Mouse (Mus musculus) limb, embryonic 15.5 days (tissue): ENCODE data around the gene Nmrk1. TPM values are rescaled to one million over a fixed set of nuclear protein-coding genes. Genes with fewer than 3 reads are reported as not detected.

Experiments used
- ATAC-seq: fragments of 200-750 bp; cut with Nextera tagmentation; 2 replicates; pipeline ENCODE4 v1.8.0; 2017; ENCODE audit warnings: low read depth, moderate TSS enrichment; ENCODE audit not compliant: insufficient number of reproducible peaks, low FRiP score, low TSS enrichment
- H3K27ac ChIP-seq: fragments of 300-500 bp; sonication (generic); 2 replicates; pipeline ENCODE4 v1.5.1; 2015; ENCODE audit warnings: moderate library complexity, mild to moderate bottlenecking, inconsistent platforms
- H3K27me3 ChIP-seq: fragments of 300-500 bp; sonication (generic); 2 replicates; pipeline ENCODE4 v1.6.1; 2015; ENCODE audit warnings: inconsistent platforms
- H3K36me3 ChIP-seq: fragments of 300-500 bp; sonication (generic); 2 replicates; pipeline ENCODE4 v1.6.1; 2015; ENCODE audit warnings: inconsistent platforms
- H3K4me1 ChIP-seq: fragments of 300-500 bp; sonication (generic); 2 replicates; pipeline ENCODE4 v1.6.1; 2015; ENCODE audit warnings: inconsistent platforms
- H3K4me2 ChIP-seq: fragments of 300-500 bp; sonication (generic); 2 replicates; pipeline ENCODE4 v1.6.1; 2015; ENCODE audit warnings: mild to moderate bottlenecking, inconsistent platforms
- H3K4me3 ChIP-seq: fragments of 300-500 bp; sonication (generic); 2 replicates; pipeline ENCODE4 v1.5.1; 2015; ENCODE audit warnings: mild to moderate bottlenecking, inconsistent platforms
- H3K9ac ChIP-seq: fragments of 300-500 bp; sonication (generic); 2 replicates; pipeline ENCODE4 v1.6.1; 2015; ENCODE audit warnings: inconsistent platforms
- H3K9me3 ChIP-seq: fragments of 300-500 bp; sonication (generic); 2 replicates; pipeline ENCODE4 v1.6.1; 2016; ENCODE audit warnings: inconsistent platforms
- WGBS: fragments of 180-500 bp; shearing (Covaris S2); methylation state at CpG from one replicate; pipeline ENCODE4 v1.1.7; 2015; 5-methylcytosine and 5-hydroxymethylcytosine counted together
- polyA plus RNA-seq: library from polyadenylated mRNA; unstranded; fragments of >200 nt; fragmentation: Nextera tagmentation; extraction: Ambion mirVana; gene quantifications from 2 replicates; pipeline ENCODE4 v1.2.1, GENCODE M21; 2015

Gene Nmrk1
- polyA plus RNA-seq, 1 experiment from 2014 or later, result 19.1 TPM

DNA sequence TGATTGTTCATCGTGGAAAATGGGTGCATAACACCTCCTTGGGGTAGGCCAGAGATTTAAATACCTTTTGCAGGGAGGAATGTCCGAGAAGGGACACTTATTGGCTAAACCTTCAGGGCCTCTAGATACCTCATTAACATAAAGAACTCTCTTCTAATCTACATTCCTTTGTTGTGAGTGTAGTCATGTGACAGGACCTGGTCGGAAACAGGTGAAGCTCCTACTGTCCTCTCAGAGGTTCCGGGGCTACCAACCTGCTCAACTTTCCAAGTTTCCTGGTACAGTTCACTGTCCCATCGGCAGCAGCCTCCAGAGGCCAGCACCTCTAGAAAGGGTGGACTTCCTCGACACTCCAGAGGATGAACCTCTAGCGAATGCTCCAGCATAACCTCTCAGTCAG is 24.2 kb downstream of the Nmrk1 start:
- Histone ChIP-seq H3K4me1 (no peaks in the 10 kb centered on the region; the same call in 1 of the 2 replicates), H3K27me3 (no peaks in the 10 kb centered on the region), H3K27ac (no peak overlapping the region), H3K4me2 (no peak overlapping the region), H3K4me3 (no peak overlapping the region), H3K9me3 (no peaks in the 10 kb centered on the region), H3K9ac (no peak overlapping the region), H3K36me3 (no peaks in the 10 kb centered on the region)
- WGBS, result 84% methylated on average over 7 of the region's 7 CpGs
- no peak for ATAC-seq

- H3K9ac ChIP-seq, result no peak overlapping the region
- no peak overlapping the region for H3K4me3 ChIP-seq
- WGBS, result 57% methylated on average over 4 of the region's 4 CpGs
- H3K27ac ChIP-seq, result no peak overlapping the region
- H3K4me1 ChIP-seq, result no peaks in the 10 kb centered on the region; the same call in 1 of the 2 replicates
- no peaks in the 10 kb centered on the region for H3K36me3 ChIP-seq
- H3K4me2 ChIP-seq, result no peak overlapping the region
- no peak for ATAC-seq
- H3K27me3 ChIP-seq, result no peaks in the 10 kb centered on the region
- H3K9me3 ChIP-seq, result no peaks in the 10 kb centered on the region
Observed at GRCm38 (mm10) chr19:18658473-18658872, 26.7 kb downstream of the Nmrk1 start.

- Histone ChIP-seq H3K4me1 (no peaks in the 10 kb centered on the region; the same call in 1 of the 2 replicates), H3K36me3 (no peaks in the 10 kb centered on the region), H3K9me3 (no peaks in the 10 kb centered on the region), H3K27me3 (no peaks in the 10 kb centered on the region), H3K4me2 (no peak overlapping the region), H3K4me3 (no peak overlapping the region), H3K27ac (no peak overlapping the region), H3K9ac (no peak overlapping the region)
- ATAC-seq, result no peak
- WGBS, result no CpG with 5 or more reads among the region's 1 CpGs
Observed at GRCm38 (mm10) chr19:18659349-18659748, 27.6 kb downstream of the Nmrk1 start.

GRCm38 (mm10) chr19:18660466-18660865 is 28.7 kb downstream of the Nmrk1 start:
- no peak for ATAC-seq
- 61% methylated on average over 3 of the region's 3 CpGs for WGBS
- Histone ChIP-seq H3K4me3 (no peak overlapping the region), H3K36me3 (no peaks in the 10 kb centered on the region), H3K27ac (no peak overlapping the region), H3K9ac (no peak overlapping the region), H3K4me2 (no peak overlapping the region), H3K9me3 (no peaks in the 10 kb centered on the region), H3K27me3 (no peaks in the 10 kb centered on the region), H3K4me1 (no peaks in the 10 kb centered on the region)

GRCm38 (mm10) chr19:18661683-18662082 is 29.9 kb downstream of the Nmrk1 start:
- no peak for ATAC-seq

DNA sequence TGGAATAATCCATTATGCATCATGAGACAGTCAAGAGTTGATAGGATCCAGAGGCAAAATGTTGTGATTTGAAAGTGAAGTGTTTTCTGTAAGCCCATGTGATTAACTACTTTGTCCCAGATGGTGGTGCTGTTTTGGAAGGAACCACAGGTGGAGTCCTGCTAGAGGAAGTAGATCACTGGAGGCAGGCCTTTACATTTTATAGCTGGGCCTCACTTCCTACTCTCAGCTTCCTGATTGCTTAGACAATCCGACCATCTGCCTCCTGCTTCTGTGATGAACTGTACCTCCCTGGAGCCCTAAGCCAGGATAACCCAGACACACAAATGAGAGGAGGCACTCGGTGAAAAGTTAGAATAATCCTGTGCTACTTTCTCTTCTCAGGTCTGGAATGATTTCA is 32.2 kb downstream of the Nmrk1 start:
- Histone ChIP-seq H3K9me3 (no peaks in the 10 kb centered on the region), H3K4me3 (no peak overlapping the region), H3K4me1 (no peaks in the 10 kb centered on the region), H3K4me2 (no peak overlapping the region), H3K9ac (no peak overlapping the region), H3K27me3 (no peaks in the 10 kb centered on the region), H3K27ac (no peak overlapping the region), H3K36me3 (no peaks in the 10 kb centered on the region)
- 48% methylated on average over 2 of the region's 2 CpGs for whole genome bisulfite sequencing
- no peak for ATAC-seq

More at GRCm38 (mm10) chr19:18661683-18662082, 29.9 kb downstream of the Nmrk1 start:
- Histone ChIP-seq H3K36me3 (no peaks in the 10 kb centered on the region), H3K4me2 (no peak overlapping the region), H3K27ac (no peak overlapping the region), H3K9ac (no peak overlapping the region), H3K9me3 (no peaks in the 10 kb centered on the region), H3K4me1 (no peaks in the 10 kb centered on the region), H3K4me3 (no peak overlapping the region), H3K27me3 (no peaks in the 10 kb centered on the region)
- WGBS, result 42% methylated on average over 1 of the region's 1 CpGs

DNA sequence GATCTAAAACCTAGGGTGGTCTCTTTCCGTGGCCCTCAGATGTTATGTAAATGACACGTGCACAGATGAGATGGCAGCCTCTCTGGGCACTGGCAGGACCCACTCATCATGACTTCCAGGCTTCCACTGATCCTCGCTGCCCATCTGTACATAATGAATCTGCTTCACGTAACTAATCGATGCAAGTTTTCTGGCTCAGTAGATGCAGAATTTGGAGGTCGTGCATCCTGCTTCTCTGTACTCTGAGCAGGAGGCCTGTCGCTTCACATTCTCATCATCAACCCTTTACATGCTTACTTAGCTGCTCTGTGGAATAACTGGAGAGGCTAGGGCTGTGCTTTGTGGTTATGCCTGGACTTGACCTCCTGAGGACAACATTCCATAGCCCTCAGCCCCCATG is 35.2 kb downstream of the Nmrk1 start:
- no peaks in the 10 kb centered on the region for H3K27me3 ChIP-seq
- no peak overlapping the region for H3K4me3 ChIP-seq
- H3K36me3 ChIP-seq, result no peaks in the 10 kb centered on the region
- no peaks in the 10 kb centered on the region for H3K9me3 ChIP-seq
- 84% methylated on average over 7 of the region's 7 CpGs for WGBS
- H3K27ac ChIP-seq, result no peak overlapping the region
- peaks cover 8% of the 10 kb centered on the region for H3K4me1 ChIP-seq
- H3K9ac ChIP-seq, result no peak overlapping the region
- no peak for ATAC-seq
- H3K4me2 ChIP-seq, result no peak overlapping the region

DNA sequence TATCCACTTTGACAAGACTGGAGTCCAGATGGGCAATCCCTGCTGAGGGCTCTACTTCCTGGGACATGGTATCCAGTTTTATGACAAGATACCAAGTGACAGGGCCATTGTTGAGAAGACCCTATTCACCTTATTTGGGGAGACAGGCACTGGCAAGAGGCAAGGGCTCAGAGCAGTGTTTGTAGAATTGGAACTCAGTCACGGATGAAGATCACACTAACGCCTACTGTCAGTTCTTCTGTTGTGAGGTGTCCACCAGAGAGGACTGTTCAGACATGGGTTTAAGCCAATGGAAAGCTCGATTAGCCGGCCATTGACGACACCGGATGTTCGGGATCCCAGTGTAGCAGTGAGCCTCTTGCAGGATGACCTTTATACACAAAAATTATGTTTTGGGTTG is 37.8 kb downstream of the Nmrk1 start:
- Histone ChIP-seq H3K4me3 (no peak overlapping the region), H3K27ac (peak overlapping the region; percentile 91; the same call in 1 of the 2 replicates), H3K36me3 (no peaks in the 10 kb centered on the region), H3K27me3 (no peaks in the 10 kb centered on the region), H3K9me3 (no peaks in the 10 kb centered on the region), H3K4me1 (peaks cover 23% of the 10 kb centered on the region), H3K9ac (no peak overlapping the region), H3K4me2 (no peak overlapping the region)
- 94% methylated on average over 7 of the region's 7 CpGs for WGBS
- no peak for ATAC-seq

DNA sequence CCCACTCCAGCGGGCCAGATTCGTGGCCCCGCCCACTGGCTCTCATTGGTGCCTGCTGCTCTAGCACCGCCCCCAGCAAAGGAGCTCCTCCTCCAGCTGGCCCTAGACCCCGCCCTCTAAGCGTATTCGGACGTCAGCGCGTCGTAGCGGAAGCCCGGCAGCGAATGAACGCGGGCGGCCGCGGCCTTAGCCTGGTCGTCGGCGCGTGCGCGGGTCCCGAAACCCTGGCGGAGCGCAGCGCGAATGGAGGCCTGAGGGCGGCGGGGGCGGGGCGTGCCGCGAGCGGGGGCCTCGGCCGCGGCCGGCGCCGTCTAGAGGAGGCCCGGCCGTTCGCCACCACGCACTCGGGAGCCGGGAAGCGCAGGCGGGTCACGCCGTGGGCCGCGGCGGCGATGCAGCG is 38.9 kb downstream of the Nmrk1 start, which contains the start of gene Carnmt1:
Carnmt1 (plus strand) TSS at position 157 of the 400 bp plus-strand sequence.
- Histone ChIP-seq H3K27me3 (no peaks in the 10 kb centered on the region), H3K36me3 (no peaks in the 10 kb centered on the region), H3K9ac (peak within 1 kb of the TSS; percentile 67), H3K9me3 (no peaks in the 10 kb centered on the region), H3K4me3 (peak within 1 kb of the TSS; percentile 84), H3K4me2 (peak within 1 kb of the TSS; percentile 67), H3K27ac (peak within 1 kb of the TSS; percentile 91), H3K4me1 (peaks cover 23% of the 10 kb centered on the region)
- under 1% methylated on average over 30 of the region's 58 CpGs for WGBS
- peak; percentile 97 for ATAC-seq

- H3K27ac ChIP-seq, result peak overlapping the region; percentile 91
- no peaks in the 10 kb centered on the region for H3K27me3 ChIP-seq
- peak; percentile 56 for ATAC-seq
- no peaks in the 10 kb centered on the region for H3K36me3 ChIP-seq
- H3K9me3 ChIP-seq, result no peaks in the 10 kb centered on the region
- H3K4me1 ChIP-seq, result peaks cover 23% of the 10 kb centered on the region
- under 1% methylated on average over 64 of the region's 64 CpGs for WGBS
- H3K9ac ChIP-seq, result peak overlapping the region; percentile 67
- peak overlapping the region; percentile 67 for H3K4me2 ChIP-seq
- H3K4me3 ChIP-seq, result peak overlapping the region; percentile 84
Observed at GRCm38 (mm10) chr19:18671056-18671741, 39.4 kb downstream of the Nmrk1 start.

GRCm38 (mm10) chr19:18672498-18672897 is 40.7 kb downstream of the Nmrk1 start:
- WGBS, result 38% methylated on average over 3 of the region's 3 CpGs
- Histone ChIP-seq H3K9me3 (no peaks in the 10 kb centered on the region), H3K9ac (no peak overlapping the region), H3K36me3 (no peaks in the 10 kb centered on the region), H3K27me3 (no peaks in the 10 kb centered on the region), H3K4me3 (peak overlapping the region; percentile 84), H3K4me1 (peaks cover 23% of the 10 kb centered on the region), H3K4me2 (peak overlapping the region; percentile 67), H3K27ac (no peak overlapping the region)
- no peak for ATAC-seq

DNA sequence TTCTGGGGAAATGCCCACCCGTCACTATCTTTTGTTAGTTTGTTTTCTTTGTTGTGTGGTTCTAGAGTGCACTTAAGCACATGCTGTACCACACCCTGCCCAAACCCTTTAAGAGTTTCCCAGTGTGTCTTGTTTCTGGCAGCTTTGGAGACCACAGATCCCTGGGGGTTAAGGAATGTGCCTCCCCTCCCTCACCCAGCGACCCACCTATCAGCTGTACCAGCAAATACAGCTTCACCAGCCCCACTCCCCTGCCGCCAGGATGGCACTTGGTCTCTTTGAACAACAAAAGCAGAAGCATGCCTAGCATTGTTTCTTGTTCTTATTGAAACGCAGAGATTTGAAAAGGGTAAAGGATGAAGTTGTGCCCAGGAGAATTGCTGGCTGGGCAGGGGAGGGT is 41.4 kb downstream of the Nmrk1 start:
- H3K4me3 ChIP-seq, result no peak overlapping the region
- WGBS, result 34% methylated on average over 4 of the region's 4 CpGs
- H3K4me1 ChIP-seq, result peaks cover 23% of the 10 kb centered on the region
- ATAC-seq, result no peak
- no peak overlapping the region for H3K27ac ChIP-seq
- no peaks in the 10 kb centered on the region for H3K36me3 ChIP-seq
- no peaks in the 10 kb centered on the region for H3K9me3 ChIP-seq
- peak overlapping the region; percentile 22 for H3K4me2 ChIP-seq
- H3K9ac ChIP-seq, result no peak overlapping the region
- no peaks in the 10 kb centered on the region for H3K27me3 ChIP-seq
